Mouse (Mus musculus) CH12.LX (cell line): ENCODE data around the gene Lman1l.
A peak's percentile ranks its signal among the peaks of the same experiment; 100 is the strongest.

Experiments used
- CTCF ChIP-seq, 2 experiments: IDR thresholded peaks in 1 of 2; conservative IDR thresholded peaks in 1 of 2; 2 replicates each; pipeline ENCODE4 v1.5.1; 2011 to 2012; ENCODE audit warnings: low read depth in 2 of 2, low read length in 2 of 2, improper control_type of control experiment in 1 of 2, inconsistent platforms in 1 of 2, mild to moderate bottlenecking in 1 of 2, moderate library complexity in 1 of 2
- EP300 ChIP-seq: IDR thresholded peaks from 2 replicates; pipeline ENCODE4 v1.6.1; 2011; ENCODE audit warnings: low read length, improper control_type of control experiment
- NRF1 ChIP-seq: IDR thresholded peaks from 2 replicates; pipeline ENCODE4 v1.6.1; 2014; ENCODE audit warnings: low read depth, mild to moderate bottlenecking, inconsistent platforms, low read length, improper control_type of control experiment, moderate library complexity
- POLR2A ChIP-seq: IDR thresholded peaks from 2 replicates; pipeline ENCODE4 v1.6.1; 2011; ENCODE audit warnings: low read depth, mild to moderate bottlenecking, improper control_type of control experiment, low read length

DNA sequence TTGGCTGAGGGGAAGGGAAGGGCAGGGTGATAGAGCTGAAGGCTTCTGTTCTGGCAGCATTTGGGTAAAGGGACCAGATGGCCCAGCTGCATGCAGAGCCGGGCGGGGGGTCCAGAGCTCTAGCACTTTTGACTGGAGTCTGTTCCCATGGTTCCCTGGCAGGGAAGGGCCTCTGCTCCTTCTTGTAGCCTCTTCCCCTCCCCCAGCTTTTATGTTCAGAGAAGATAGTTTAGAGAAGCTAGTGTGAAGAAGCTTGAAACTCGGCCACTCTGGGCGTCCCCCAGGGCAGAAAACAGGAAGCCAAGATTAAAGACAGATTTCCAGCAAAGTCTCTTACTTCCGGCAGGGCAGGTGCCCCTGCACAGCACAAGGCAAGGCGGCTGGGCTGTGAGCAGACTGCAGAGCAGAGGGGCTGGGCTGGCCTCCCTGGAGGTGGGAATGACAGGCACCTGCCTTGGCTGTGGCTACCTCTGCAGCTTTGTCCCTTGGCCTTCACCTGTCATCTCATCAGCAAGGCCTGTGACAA lies 30.3 kb upstream of the Lman1l start:
- TF ChIP-seq POLR2A (peak; percentile 31; the same call in 1 of the 2 replicates), EP300 (0 out of 2 replicates have a peak, but pooled peaks have one; percentile 16), CTCF (conservative IDR thresholded peaks at IDR 0.05 in 1 of 2, IDR thresholded peaks at IDR 0.05 in 1 of 2; ENCODE audit: low read depth in 2 of 2, low read length in 2 of 2) (no peak), NRF1 (no peak)
